Mouse (Mus musculus) testis, adult 2 months (tissue): ENCODE data around the gene Psmc5.
"Not testable (repeated sequence)": the region's sequence is repeated elsewhere in the genome, so short reads cannot be mapped to it uniquely, and the experiment has no call there.

Experiments
- CTCF ChIP-seq: fragments of 200-500 bp; IDR thresholded peaks from 2 replicates; pipeline ENCODE4 v1.5.1; 2012; ENCODE audit warnings: low read depth, mild to moderate bottlenecking, inconsistent platforms, low read length, moderate library complexity; ENCODE audit not compliant: control insufficient read depth, insufficient read depth, insufficient replicate concordance
- POLR2A ChIP-seq: fragments of 200-500 bp; IDR thresholded peaks from 2 replicates; pipeline ENCODE4 v1.6.1; 2012; ENCODE audit warnings: low read depth, mild to moderate bottlenecking, inconsistent platforms, low read length, moderate library complexity; ENCODE audit not compliant: control insufficient read depth

GRCm38 (mm10) chr11:106233978-106234377, 22.0 kb upstream of the Psmc5 start:
- TF ChIP-seq POLR2A, CTCF: not testable (repeated sequence)
